Mouse (Mus musculus) neural tube, embryonic 13.5 days (tissue): ENCODE measurements around the gene Spsb4. TPM values are rescaled to one million over a fixed set of nuclear protein-coding genes. Genes with fewer than 3 reads are reported as not detected.

Experiments
- ATAC-seq: fragments of 200-750 bp; cut with Nextera tagmentation; 2 replicates; pipeline ENCODE4 v1.8.0; 2017; ENCODE audit warnings: low read depth, mild to moderate bottlenecking, moderate TSS enrichment, moderate library complexity
- H3K27ac ChIP-seq: fragments of 300-500 bp; sonication (generic); replicated peaks from 2 replicates; pipeline ENCODE4 v1.5.1; 2015; ENCODE audit warnings: moderate library complexity, mild to moderate bottlenecking, inconsistent platforms
- H3K27me3 ChIP-seq: fragments of 300-500 bp; sonication (generic); 2 replicates; pipeline ENCODE4 v1.6.1; 2015; ENCODE audit warnings: mild to moderate bottlenecking, inconsistent platforms
- H3K36me3 ChIP-seq: fragments of 300-500 bp; sonication (generic); 2 replicates; pipeline ENCODE4 v1.6.1; 2015; ENCODE audit warnings: mild to moderate bottlenecking, inconsistent platforms
- H3K4me1 ChIP-seq: fragments of 300-500 bp; sonication (generic); replicated peaks from 2 replicates; pipeline ENCODE4 v1.6.1; 2015; ENCODE audit warnings: inconsistent platforms
- H3K4me2 ChIP-seq: fragments of 300-500 bp; sonication (generic); 2 replicates; pipeline ENCODE4 v1.6.1; 2015; ENCODE audit warnings: inconsistent platforms, mild to moderate bottlenecking, moderate library complexity
- H3K4me3 ChIP-seq: fragments of 300-500 bp; sonication (generic); 2 replicates; pipeline ENCODE4 v1.5.1; 2015; ENCODE audit warnings: mild to moderate bottlenecking, inconsistent platforms
- H3K9ac ChIP-seq: fragments of 300-500 bp; sonication (generic); 2 replicates; pipeline ENCODE4 v1.6.1; 2015; ENCODE audit warnings: moderate library complexity, mild to moderate bottlenecking, inconsistent platforms
- H3K9me3 ChIP-seq: fragments of 300-500 bp; sonication (generic); 2 replicates; pipeline ENCODE4 v1.6.1; 2016; ENCODE audit warnings: inconsistent platforms
- WGBS: fragments of 180-500 bp; shearing (Covaris S2); methylation state at CpG from one replicate; pipeline ENCODE4 v1.1.7; 2015; 5-methylcytosine and 5-hydroxymethylcytosine counted together
- polyA plus RNA-seq: library from polyadenylated mRNA; unstranded; fragments of >200 nt; fragmentation: Nextera tagmentation; extraction: Ambion mirVana; gene quantifications from 2 replicates; pipeline ENCODE4 v1.2.1, GENCODE M21; 2015

Spsb4 gene
- polyA plus RNA-seq, 1 experiment from 2014 or later, result 59.6 TPM

- no peaks in the 10 kb centered on the region for H3K36me3 ChIP-seq
These were observed 31.7 kb downstream of the Spsb4 start for GRCm38 (mm10) chr9:96986797-96987473.

GRCm38 (mm10) chr9:96984034-96984433 lies 34.6 kb downstream of the Spsb4 start:
- Histone ChIP-seq H3K4me3 (no peak overlapping the region), H3K27ac (no peak overlapping the region), H3K4me2 (no peak overlapping the region), H3K9me3 (no peaks in the 10 kb centered on the region), H3K9ac (no peak overlapping the region), H3K36me3 (no peaks in the 10 kb centered on the region), H3K27me3 (no peaks in the 10 kb centered on the region), H3K4me1 (peaks cover 99% of the 10 kb centered on the region)
- no peak for ATAC-seq
- WGBS, result 89% methylated on average over 8 of the region's 8 CpGs

More at GRCm38 (mm10) chr9:96986797-96987473, 31.7 kb downstream of the Spsb4 start:
- peak overlapping the region; percentile 84 for H3K27ac ChIP-seq
- peaks cover 99% of the 10 kb centered on the region for H3K4me1 ChIP-seq
- H3K9me3 ChIP-seq, result no peaks in the 10 kb centered on the region
- WGBS, result 16% methylated on average over 11 of the region's 11 CpGs
- H3K9ac ChIP-seq, result peak overlapping the region; percentile 38
- no peak overlapping the region for H3K4me3 ChIP-seq
- ATAC-seq, result peak; percentile 62
- H3K4me2 ChIP-seq, result peak overlapping the region; percentile 2; the same call in 1 of the 2 replicates
- H3K27me3 ChIP-seq, result no peaks in the 10 kb centered on the region

- no peak for ATAC-seq
- Histone ChIP-seq H3K36me3 (no peaks in the 10 kb centered on the region), H3K9me3 (no peaks in the 10 kb centered on the region), H3K4me2 (no peak overlapping the region), H3K4me3 (no peak overlapping the region), H3K27me3 (no peaks in the 10 kb centered on the region), H3K4me1 (peaks cover 99% of the 10 kb centered on the region), H3K27ac (peak overlapping the region; percentile 43), H3K9ac (no peak overlapping the region)
- 49% methylated on average over 3 of the region's 3 CpGs for WGBS
These were observed 35.7 kb downstream of the Spsb4 start for GRCm38 (mm10) chr9:96982940-96983339.

GRCm38 (mm10) chr9:96982351-96982750 lies 36.3 kb downstream of the Spsb4 start:
- 3% methylated on average over 3 of the region's 3 CpGs for WGBS
- H3K4me1 ChIP-seq, result peaks cover 99% of the 10 kb centered on the region
- no peak overlapping the region for H3K9ac ChIP-seq
- H3K27me3 ChIP-seq, result no peaks in the 10 kb centered on the region
- no peak for ATAC-seq
- no peak overlapping the region for H3K4me2 ChIP-seq
- no peaks in the 10 kb centered on the region for H3K36me3 ChIP-seq
- H3K4me3 ChIP-seq, result no peak overlapping the region
- peak overlapping the region; percentile 43 for H3K27ac ChIP-seq
- no peaks in the 10 kb centered on the region for H3K9me3 ChIP-seq

- no peak for ATAC-seq
- Histone ChIP-seq H3K27ac (peak overlapping the region; percentile 86), H3K4me1 (peaks cover 99% of the 10 kb centered on the region), H3K4me2 (no peak overlapping the region), H3K36me3 (no peaks in the 10 kb centered on the region), H3K9ac (no peak overlapping the region), H3K4me3 (no peak overlapping the region), H3K9me3 (no peaks in the 10 kb centered on the region), H3K27me3 (no peaks in the 10 kb centered on the region)
- 73% methylated on average over 5 of the region's 5 CpGs for WGBS
These were observed 36.8 kb downstream of the Spsb4 start for GRCm38 (mm10) chr9:96981836-96982235.

GRCm38 (mm10) chr9:96981121-96981520 lies 37.5 kb downstream of the Spsb4 start:
- Histone ChIP-seq H3K4me3 (no peak overlapping the region), H3K27me3 (no peaks in the 10 kb centered on the region), H3K27ac (peak overlapping the region; percentile 86), H3K9me3 (no peaks in the 10 kb centered on the region), H3K4me2 (peak overlapping the region; percentile 7; the same call in 1 of the 2 replicates), H3K36me3 (no peaks in the 10 kb centered on the region), H3K9ac (no peak overlapping the region), H3K4me1 (peaks cover 99% of the 10 kb centered on the region)
- 4% methylated on average over 9 of the region's 9 CpGs for WGBS
- ATAC-seq, result peak; percentile 13; the same call in 1 of the 2 replicates

- Histone ChIP-seq H3K36me3 (no peaks in the 10 kb centered on the region), H3K9ac (peak overlapping the region; percentile 54), H3K27ac (peak overlapping the region; percentile 86), H3K4me1 (peaks cover 99% of the 10 kb centered on the region), H3K9me3 (no peaks in the 10 kb centered on the region), H3K4me2 (peak overlapping the region; percentile 28), H3K27me3 (no peaks in the 10 kb centered on the region), H3K4me3 (no peak overlapping the region)
- WGBS, result 8% methylated on average over 10 of the region's 10 CpGs
- ATAC-seq, result peak; percentile 75
These were observed 38.3 kb downstream of the Spsb4 start for GRCm38 (mm10) chr9:96980037-96980997.

GRCm38 (mm10) chr9:96979417-96980030 lies 39.1 kb downstream of the Spsb4 start:
- Histone ChIP-seq H3K4me2 (peak overlapping the region; percentile 28), H3K4me1 (peaks cover 91% of the 10 kb centered on the region), H3K9ac (peak overlapping the region; percentile 54), H3K27ac (peak overlapping the region; percentile 86), H3K27me3 (no peaks in the 10 kb centered on the region), H3K9me3 (no peaks in the 10 kb centered on the region), H3K36me3 (no peaks in the 10 kb centered on the region), H3K4me3 (no peak overlapping the region)
- ATAC-seq, result no peak
- 8% methylated on average over 13 of the region's 13 CpGs for WGBS

- H3K4me3 ChIP-seq, result no peak overlapping the region
- H3K36me3 ChIP-seq, result no peaks in the 10 kb centered on the region
- WGBS, result 17% methylated on average over 10 of the region's 10 CpGs
- peaks cover 89% of the 10 kb centered on the region for H3K4me1 ChIP-seq
- no peak overlapping the region for H3K4me2 ChIP-seq
- H3K9ac ChIP-seq, result no peak overlapping the region; the same call in 1 of the 2 replicates
- H3K27me3 ChIP-seq, result no peaks in the 10 kb centered on the region
- H3K27ac ChIP-seq, result peak overlapping the region; percentile 86
- no peak for ATAC-seq
- no peaks in the 10 kb centered on the region for H3K9me3 ChIP-seq
These were observed 40.4 kb downstream of the Spsb4 start for GRCm38 (mm10) chr9:96978147-96978782.

- no peaks in the 10 kb centered on the region for H3K9me3 ChIP-seq
- WGBS, result 44% methylated on average over 13 of the region's 13 CpGs
These were observed 41.1 kb downstream of the Spsb4 start for GRCm38 (mm10) chr9:96977287-96978145.

GRCm38 (mm10) chr9:96973091-96973490 lies 45.6 kb downstream of the Spsb4 start:
- no peaks in the 10 kb centered on the region for H3K36me3 ChIP-seq
- no peak for ATAC-seq
- H3K27me3 ChIP-seq, result no peaks in the 10 kb centered on the region
- H3K4me1 ChIP-seq, result peaks cover 89% of the 10 kb centered on the region
- H3K9me3 ChIP-seq, result no peaks in the 10 kb centered on the region
- peak overlapping the region; percentile 86 for H3K27ac ChIP-seq
- H3K4me2 ChIP-seq, result no peak overlapping the region
- 42% methylated on average over 9 of the region's 9 CpGs for WGBS
- H3K4me3 ChIP-seq, result no peak overlapping the region
- H3K9ac ChIP-seq, result 0 out of 2 replicates have a peak overlapping the region, but pooled peaks have one; percentile 31

More at GRCm38 (mm10) chr9:96977287-96978145, 41.1 kb downstream of the Spsb4 start:
- H3K27ac ChIP-seq, result peak overlapping the region; percentile 86
- H3K27me3 ChIP-seq, result no peaks in the 10 kb centered on the region
- ATAC-seq, result no peak
- no peak overlapping the region for H3K4me3 ChIP-seq
- no peak overlapping the region for H3K4me2 ChIP-seq
- H3K36me3 ChIP-seq, result no peaks in the 10 kb centered on the region
- peaks cover 89% of the 10 kb centered on the region for H3K4me1 ChIP-seq
- H3K9ac ChIP-seq, result 0 out of 2 replicates have a peak overlapping the region, but pooled peaks have one; percentile 23
